Mouse (Mus musculus): ENCODE results near the gene Cox10.

- TF ChIP-seq GATA1 (IDR thresholded peaks at IDR 0.05; ENCODE audit: borderline replicate concordance, low read length) (no peak), FLI1 (IDR thresholded peaks at IDR 0.05; ENCODE audit: low read length) (no peak)
Measured at GRCm38 (mm10) chr11:64062226-64062625, 17.0 kb downstream of the Cox10 start.

All from megakaryocyte, embryonic 14.5 days (primary cell).